Mouse (Mus musculus) liver, adult 2 months (tissue): ENCODE measurements around the gene Dnajc6. TPM values are rescaled to one million over a fixed set of nuclear protein-coding genes. Genes with fewer than 3 reads are reported as not detected.

Source experiments
- DNase-seq: peaks from one replicate; pipeline ENCODE4 v3.0.0-alpha.2; 2011; ENCODE audit warnings: low read depth, low spot score; ENCODE audit errors: extremely low read depth
- H3K27ac ChIP-seq: fragments of 200-500 bp; replicated peaks from 2 replicates; pipeline ENCODE4 v1.5.1; 2012; ENCODE audit warnings: low read depth, mild to moderate bottlenecking, control low read depth, inconsistent platforms, low read length; ENCODE audit not compliant: insufficient read depth
- H3K27me3 ChIP-seq: fragments of 200-500 bp; 2 replicates; pipeline ENCODE4 v1.6.1; 2012; ENCODE audit warnings: mild to moderate bottlenecking, moderate library complexity, low read length, inconsistent platforms; ENCODE audit not compliant: control insufficient read depth, insufficient read depth
- H3K36me3 ChIP-seq: fragments of 200-500 bp; 2 replicates; pipeline ENCODE4 v1.6.1; 2012; ENCODE audit warnings: low read length, inconsistent platforms; ENCODE audit not compliant: control insufficient read depth, insufficient read depth
- H3K4me1 ChIP-seq: fragments of 200-500 bp; 2 replicates; pipeline ENCODE4 v1.6.1; 2011; ENCODE audit warnings: low read length; ENCODE audit not compliant: control insufficient read depth, insufficient read depth
- H3K4me3 ChIP-seq: fragments of 200-500 bp; 2 replicates; pipeline ENCODE4 v1.5.1; 2011; ENCODE audit warnings: low read depth, mild to moderate bottlenecking, control low read depth, low read length, moderate library complexity; ENCODE audit not compliant: insufficient read depth
- H3K79me2 ChIP-seq: fragments of 200-500 bp; 2 replicates; pipeline ENCODE4 v1.6.1; 2012; ENCODE audit warnings: inconsistent platforms, mild to moderate bottlenecking, low read length, moderate library complexity; ENCODE audit not compliant: control insufficient read depth, insufficient read depth
- H3K9ac ChIP-seq: fragments of 200-500 bp; 2 replicates; pipeline ENCODE4 v1.6.1; 2012; ENCODE audit warnings: low read depth, mild to moderate bottlenecking, control low read depth, inconsistent platforms, low read length
- CTCF ChIP-seq: fragments of 200-500 bp; IDR thresholded peaks from 2 replicates; pipeline ENCODE4 v1.5.1; 2011; ENCODE audit warnings: low read depth, low read length, control low read depth
- POLR2A ChIP-seq: fragments of 200-500 bp; IDR thresholded peaks from 2 replicates; pipeline ENCODE4 v1.6.1; 2011; ENCODE audit warnings: low read length, control low read depth; ENCODE audit not compliant: insufficient read depth; ENCODE audit errors: extremely low read depth
- WGBS: fragments of 180-500 bp; shearing (Covaris S2); methylation state at CpG from one replicate; pipeline ENCODE4 v1.1.7; 2018; 5-methylcytosine and 5-hydroxymethylcytosine counted together
- polyA plus RNA-seq: library from polyadenylated mRNA; depleted of rRNA; stranded (reverse); fragments of >200 nt; gene quantifications from 2 replicates; pipeline ENCODE4 v1.2.3, GENCODE M21; 2012
- total RNA-seq: library from RNA; depleted of rRNA; stranded (reverse); fragments of >200 nt; gene quantifications from 2 replicates; pipeline ENCODE4 v1.2.3, GENCODE M21; 2014

Gene Dnajc6
- total and polyA plus RNA-seq, 2 experiments: 0.01 to 0.09 TPM

DNA sequence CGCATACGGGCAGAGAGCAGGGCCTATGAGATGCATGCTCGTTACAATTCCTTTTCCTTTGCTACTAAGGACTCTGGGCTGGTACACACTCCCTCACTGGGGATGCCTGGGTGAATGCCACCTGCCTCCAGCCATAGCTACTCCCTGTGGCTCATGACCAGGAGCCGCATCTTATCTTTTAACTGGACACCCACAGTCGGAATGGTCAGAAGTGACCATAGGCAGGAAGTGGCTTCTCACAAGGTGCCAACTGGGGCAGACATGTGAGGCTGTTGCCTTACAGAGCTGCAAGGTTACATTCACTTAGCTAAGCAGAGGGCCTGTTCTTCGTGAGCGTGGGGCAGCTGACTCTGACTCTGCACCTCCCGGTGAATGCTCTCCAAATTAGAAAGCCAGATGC lies 39.3 kb upstream of the Dnajc6 start:
- Histone ChIP-seq H3K9ac (no peak overlapping the region), H3K4me1 (no peaks in the 10 kb centered on the region), H3K36me3 (peaks cover 10% of the 10 kb centered on the region), H3K27ac (no peak overlapping the region), H3K27me3 (no peaks in the 10 kb centered on the region), H3K79me2 (peaks cover 11% of the 10 kb centered on the region; the same call in 1 of the 2 replicates), H3K4me3 (no peak overlapping the region)
- WGBS: 79% methylated on average over 8 of the region's 8 CpGs
- TF ChIP-seq CTCF (no peak), POLR2A (no peak)
- DNase-seq: no peak

DNA sequence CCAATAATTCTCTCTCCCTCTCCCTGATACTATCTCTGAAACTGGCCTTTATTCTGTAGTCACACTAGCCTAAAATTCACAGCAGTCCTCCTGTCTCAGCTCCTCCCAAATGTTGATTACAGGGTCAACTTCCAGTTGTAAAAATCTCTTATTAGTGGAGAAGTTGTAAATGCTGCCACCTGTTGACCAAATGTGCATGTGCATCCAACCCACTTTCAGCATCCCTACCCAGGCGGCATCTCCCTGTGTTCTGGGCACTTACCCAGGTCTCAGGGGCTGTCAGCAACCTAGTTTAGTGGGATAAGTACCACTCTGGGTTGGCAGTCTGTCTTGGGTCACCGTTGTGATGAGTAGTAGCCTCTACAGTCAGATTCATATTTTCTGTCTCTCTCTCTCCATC lies 38.1 kb upstream of the Dnajc6 start:
- TF ChIP-seq CTCF (peak; percentile 70), POLR2A (no peak)
- peaks cover 13% of the 10 kb centered on the region for H3K36me3 ChIP-seq
- no peak overlapping the region for H3K4me3 ChIP-seq
- no peaks in the 10 kb centered on the region for H3K27me3 ChIP-seq
- peak; percentile 61 for DNase-seq
- WGBS: 35% methylated on average over 2 of the region's 2 CpGs
- H3K27ac ChIP-seq: no peak overlapping the region
- no peak overlapping the region for H3K9ac ChIP-seq
- H3K79me2 ChIP-seq: peaks cover 7% of the 10 kb centered on the region; the same call in 1 of the 2 replicates
- no peaks in the 10 kb centered on the region for H3K4me1 ChIP-seq

DNA sequence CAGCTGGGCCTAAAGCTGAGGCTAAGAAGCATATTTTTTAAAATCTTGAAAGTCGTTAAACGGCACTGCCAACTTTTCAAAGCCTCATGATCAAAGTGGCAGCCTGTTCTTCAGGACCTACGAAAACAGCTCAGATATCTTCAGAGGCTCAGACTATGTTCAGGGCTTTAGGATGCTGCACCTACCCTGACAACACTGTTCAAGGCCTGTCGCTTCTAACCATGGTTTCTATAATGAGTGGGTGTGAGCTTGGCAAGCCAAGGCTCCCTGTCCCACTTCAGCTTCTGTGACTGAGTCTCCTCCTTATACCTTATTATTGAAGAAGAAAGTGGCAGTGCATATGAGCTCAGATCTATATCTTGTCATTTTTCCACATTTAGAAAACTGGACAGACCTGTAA lies 37.1 kb upstream of the Dnajc6 start:
- Histone ChIP-seq H3K36me3 (peaks cover 13% of the 10 kb centered on the region), H3K27me3 (no peaks in the 10 kb centered on the region), H3K79me2 (peaks cover 5% of the 10 kb centered on the region; the same call in 1 of the 2 replicates), H3K4me1 (no peaks in the 10 kb centered on the region), H3K9ac (no peak overlapping the region), H3K27ac (no peak overlapping the region), H3K4me3 (no peak overlapping the region)
- DNase-seq: no peak
- TF ChIP-seq CTCF (no peak), POLR2A (no peak)
- 90% methylated on average over 4 of the region's 4 CpGs for WGBS

DNA sequence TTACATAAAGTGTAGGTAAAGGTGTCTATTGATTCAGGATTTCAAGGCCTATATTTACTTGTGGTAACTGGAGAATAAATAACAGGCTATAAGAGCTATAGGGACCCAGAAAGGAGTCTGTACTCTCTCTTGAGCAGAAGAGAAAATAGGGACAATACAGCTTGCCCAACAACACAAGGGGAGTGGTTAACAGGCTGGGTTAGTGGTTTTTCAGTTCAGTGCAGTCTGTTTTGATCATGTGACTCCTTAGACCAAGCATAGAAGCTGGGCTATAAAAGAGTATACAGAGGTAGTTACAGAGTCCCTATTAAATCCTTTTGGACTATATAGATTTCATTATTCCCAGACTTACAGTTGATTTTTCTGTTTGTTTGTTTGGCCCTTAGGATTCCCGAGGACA lies 36.3 kb upstream of the Dnajc6 start:
- H3K4me3 ChIP-seq: no peak overlapping the region
- no peaks in the 10 kb centered on the region for H3K27me3 ChIP-seq
- WGBS: 63% methylated on average over 1 of the region's 1 CpGs
- peaks cover 19% of the 10 kb centered on the region for H3K36me3 ChIP-seq
- no peaks in the 10 kb centered on the region for H3K4me1 ChIP-seq
- H3K27ac ChIP-seq: no peak overlapping the region
- no peak for DNase-seq
- TF ChIP-seq POLR2A (no peak), CTCF (no peak)
- peaks cover 5% of the 10 kb centered on the region; the same call in 1 of the 2 replicates for H3K79me2 ChIP-seq
- no peak overlapping the region for H3K9ac ChIP-seq

DNA sequence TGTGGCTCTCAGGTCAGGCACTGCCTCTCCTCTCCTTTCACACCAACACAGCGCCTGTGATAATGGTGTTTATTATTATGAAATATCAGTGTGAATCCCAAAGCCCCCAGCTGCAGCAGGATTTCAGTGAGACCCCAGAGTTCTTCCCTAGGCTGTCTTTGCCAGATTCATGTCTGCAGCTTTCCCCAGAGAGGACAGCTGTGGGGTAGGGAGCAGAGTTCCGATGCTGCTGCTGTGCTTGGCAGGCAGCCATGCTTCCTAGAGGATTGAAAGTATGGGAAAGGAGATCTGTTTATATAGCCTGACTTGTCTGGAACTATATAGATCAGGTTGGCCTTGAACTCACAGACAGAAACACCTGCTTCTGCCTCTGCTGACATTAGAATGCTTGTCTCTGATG lies 34.4 kb upstream of the Dnajc6 start:
- Histone ChIP-seq H3K36me3 (peaks cover 19% of the 10 kb centered on the region), H3K4me1 (no peaks in the 10 kb centered on the region), H3K79me2 (no peaks in the 10 kb centered on the region), H3K9ac (no peak overlapping the region), H3K4me3 (no peak overlapping the region), H3K27ac (no peak overlapping the region), H3K27me3 (no peaks in the 10 kb centered on the region)
- WGBS: 74% methylated on average over 2 of the region's 2 CpGs
- DNase-seq: no peak
- TF ChIP-seq CTCF: no peak
- no peak for TF ChIP-seq POLR2A

DNA sequence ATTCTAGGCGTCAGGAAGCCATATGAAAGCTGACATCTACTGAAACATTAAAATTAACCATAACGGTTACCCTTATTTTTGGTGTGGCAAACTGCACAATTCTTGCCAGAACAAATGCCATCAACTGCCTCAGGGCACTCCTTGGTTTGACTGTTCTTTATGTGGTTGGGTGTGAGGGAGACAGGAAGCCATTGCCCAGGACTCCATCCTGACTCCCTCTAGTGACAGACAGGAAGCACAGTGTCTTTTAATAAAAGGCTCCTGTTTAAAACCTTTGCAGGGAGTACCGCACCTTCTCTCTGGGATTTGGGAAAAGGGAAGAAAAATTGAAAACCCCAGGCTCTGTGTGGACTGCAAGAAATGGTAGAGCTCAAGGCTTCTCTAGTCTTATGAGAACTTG lies 30.2 kb upstream of the Dnajc6 start:
- TF ChIP-seq CTCF (no peak), POLR2A (no peak)
- Histone ChIP-seq H3K27me3 (no peaks in the 10 kb centered on the region), H3K4me1 (peaks cover 6% of the 10 kb centered on the region), H3K9ac (no peak overlapping the region), H3K36me3 (peaks cover 11% of the 10 kb centered on the region; the same call in 1 of the 2 replicates), H3K27ac (no peak overlapping the region), H3K79me2 (no peaks in the 10 kb centered on the region), H3K4me3 (no peak overlapping the region)
- no peak for DNase-seq
- WGBS: 91% methylated on average over 3 of the region's 3 CpGs
